Mouse (Mus musculus) urinary bladder, adult 2 months (tissue): ENCODE results near the gene Ell2. TPM values are rescaled to one million over a fixed set of nuclear protein-coding genes. Genes with fewer than 3 reads are reported as not detected.

Experiments used
- DNase-seq: peaks from one replicate; pipeline ENCODE4 v3.0.0; 2022; ENCODE audit warnings: low spot score
- polyA plus RNA-seq: library from polyadenylated mRNA; depleted of rRNA; stranded (reverse); fragments of >200 nt; gene quantifications from 2 replicates; pipeline ENCODE4 v1.2.3, GENCODE M21; 2012

The Ell2 gene
- polyA plus RNA-seq, 1 experiment, result 5.2 TPM

GRCm38 (mm10) chr13:75733594-75734161 is 27.1 kb downstream of the Ell2 start:
- DNase-seq, result no peak

- DNase-seq, result no peak
Measured at GRCm38 (mm10) chr13:75734231-75734630, 27.7 kb downstream of the Ell2 start.

DNA sequence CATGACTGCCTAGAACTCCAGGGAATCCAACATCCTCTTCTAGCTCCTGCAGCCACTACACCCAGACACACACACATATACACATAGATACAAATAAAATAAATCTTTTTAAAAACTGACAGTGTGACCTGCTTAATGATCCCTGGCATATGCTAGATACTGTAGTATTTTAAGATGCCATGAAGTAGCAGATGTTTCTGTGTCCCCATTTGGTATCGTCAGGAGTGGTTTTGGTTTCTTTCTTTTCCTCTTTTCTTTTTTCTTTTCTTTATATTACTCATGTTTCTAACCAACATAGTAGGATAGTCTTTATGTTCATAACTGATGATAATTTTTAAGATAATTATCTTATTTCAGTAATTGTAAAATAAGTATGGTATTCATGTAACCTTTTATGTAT is 29.0 kb downstream of the Ell2 start:
- DNase-seq, result no peak

- DNase-seq, result no peak
Measured at GRCm38 (mm10) chr13:75737991-75738390, 31.4 kb downstream of the Ell2 start.

DNA sequence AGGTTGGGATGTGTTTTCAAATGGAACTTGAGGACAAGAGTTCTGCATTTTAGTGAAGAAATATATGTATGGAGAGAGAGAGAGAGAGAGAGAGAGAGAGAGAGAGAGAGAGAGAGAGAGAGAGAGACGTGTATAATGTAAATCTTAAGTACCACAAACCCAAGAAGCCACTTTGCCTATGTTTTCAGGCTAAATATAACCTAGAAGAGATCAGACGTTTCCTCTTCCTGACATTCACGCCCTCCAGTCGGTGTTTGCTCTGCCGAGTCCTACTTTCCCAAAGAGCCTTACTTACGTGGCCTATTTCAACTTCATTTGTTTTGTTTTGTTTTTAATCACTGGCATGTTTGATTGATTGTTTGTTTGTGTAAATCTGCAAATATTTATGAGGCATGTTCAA is 32.0 kb downstream of the Ell2 start:
- DNase-seq, result no peak

DNA sequence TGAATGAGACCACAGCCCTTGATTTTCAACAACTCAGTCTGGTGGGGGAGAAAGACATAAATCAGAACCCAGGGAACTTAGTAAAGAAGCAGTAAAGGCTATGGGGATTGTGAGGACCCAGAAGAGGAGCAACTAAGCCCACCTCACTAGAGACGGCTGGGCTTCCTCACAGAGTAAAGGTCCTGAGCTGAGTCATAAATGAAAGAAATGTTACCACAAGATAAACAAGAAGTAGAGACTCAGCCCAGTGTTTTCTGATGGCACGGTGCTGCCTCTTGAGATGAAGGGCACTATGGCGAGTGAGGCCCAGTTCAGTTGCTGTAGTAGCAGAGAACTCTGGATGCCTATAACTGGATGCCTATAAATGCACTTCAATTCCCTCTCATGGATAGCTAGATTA is 32.4 kb downstream of the Ell2 start:
- no peak for DNase-seq

DNA sequence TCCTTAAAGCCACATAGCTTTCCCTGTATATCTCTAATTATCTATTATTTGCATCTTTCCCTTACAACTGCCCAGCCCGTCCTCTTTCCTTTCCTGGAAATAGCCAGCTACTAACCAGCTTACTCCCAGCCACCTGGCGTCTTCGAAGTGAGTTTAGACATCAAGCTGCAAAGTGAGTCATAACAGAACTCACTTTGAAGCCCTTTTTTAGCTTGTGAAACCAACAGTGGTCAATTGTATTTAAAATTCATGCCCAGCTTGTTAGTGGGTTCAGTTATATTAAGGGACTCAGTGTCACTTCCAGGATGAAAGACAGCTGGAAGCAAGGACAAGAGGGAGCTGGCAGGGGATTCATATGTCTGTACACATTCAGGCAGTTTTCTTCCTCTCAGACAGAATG is 33.5 kb downstream of the Ell2 start:
- no peak for DNase-seq

GRCm38 (mm10) chr13:75741119-75741518 is 34.6 kb downstream of the Ell2 start:
- no peak for DNase-seq

GRCm38 (mm10) chr13:75741736-75742729 is 35.5 kb downstream of the Ell2 start:
- no peak for DNase-seq

GRCm38 (mm10) chr13:75742970-75743369 is 36.4 kb downstream of the Ell2 start:
- no peak for DNase-seq

DNA sequence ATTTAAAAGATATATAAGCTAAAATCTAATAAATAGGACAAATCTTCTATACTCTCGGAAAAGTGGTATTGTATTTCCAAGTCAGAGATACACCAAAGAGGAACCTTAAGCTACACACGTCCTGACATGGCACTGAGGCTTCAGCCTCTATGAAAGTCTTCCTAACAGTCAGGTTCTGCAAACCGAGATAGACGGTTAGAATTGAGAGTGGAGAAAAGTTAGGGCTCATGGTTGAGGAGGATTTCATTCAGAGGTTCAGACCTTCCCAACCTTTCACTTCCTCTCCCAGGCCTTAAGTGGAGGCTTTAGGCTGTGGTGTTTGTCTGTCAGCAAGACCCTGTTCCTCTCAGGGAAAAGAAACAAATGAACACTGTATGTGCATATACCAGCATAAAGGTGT is 37.5 kb downstream of the Ell2 start:
- no peak for DNase-seq

DNA sequence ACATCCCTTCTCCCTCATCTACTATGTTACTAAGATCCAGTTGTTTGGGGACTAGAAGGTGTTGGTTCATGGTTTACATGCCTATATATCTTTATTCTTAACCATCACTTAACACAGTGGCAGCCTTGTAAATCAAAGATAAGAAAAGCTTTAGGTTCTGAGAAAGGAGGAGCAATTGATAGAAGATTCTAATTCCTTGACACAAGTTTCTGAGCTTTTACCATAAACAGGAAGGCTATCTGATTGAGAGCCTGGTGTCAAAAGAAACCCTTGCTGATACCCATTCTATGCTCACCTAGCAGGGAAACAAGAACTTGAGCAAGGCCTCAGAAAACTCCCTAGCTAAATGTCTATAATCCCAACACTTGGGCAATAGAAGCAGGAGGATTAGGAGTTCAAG is 38.8 kb downstream of the Ell2 start:
- DNase-seq, result no peak

GRCm38 (mm10) chr13:75747265-75747664 is 40.7 kb downstream of the Ell2 start:
- DNase-seq, result no peak

DNA sequence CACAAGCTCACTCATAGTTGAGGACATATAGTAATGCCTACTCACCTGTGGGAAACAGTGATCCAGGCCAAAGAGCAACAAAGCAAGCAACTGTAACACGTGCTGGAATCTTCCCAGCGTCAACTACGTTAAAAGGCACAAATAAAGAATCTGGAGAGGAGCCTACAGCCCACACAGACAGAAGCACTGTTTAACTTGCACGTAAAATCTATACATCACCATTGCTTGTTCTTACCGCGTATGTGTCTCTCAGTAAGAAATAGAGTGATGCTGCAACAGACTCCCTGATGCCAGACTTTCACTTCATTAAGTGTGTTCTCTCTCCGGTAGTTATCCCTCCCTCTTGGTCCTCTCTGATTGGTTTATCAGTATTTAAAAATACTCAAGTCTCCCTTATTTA is 42.1 kb downstream of the Ell2 start:
- DNase-seq, result no peak

DNA sequence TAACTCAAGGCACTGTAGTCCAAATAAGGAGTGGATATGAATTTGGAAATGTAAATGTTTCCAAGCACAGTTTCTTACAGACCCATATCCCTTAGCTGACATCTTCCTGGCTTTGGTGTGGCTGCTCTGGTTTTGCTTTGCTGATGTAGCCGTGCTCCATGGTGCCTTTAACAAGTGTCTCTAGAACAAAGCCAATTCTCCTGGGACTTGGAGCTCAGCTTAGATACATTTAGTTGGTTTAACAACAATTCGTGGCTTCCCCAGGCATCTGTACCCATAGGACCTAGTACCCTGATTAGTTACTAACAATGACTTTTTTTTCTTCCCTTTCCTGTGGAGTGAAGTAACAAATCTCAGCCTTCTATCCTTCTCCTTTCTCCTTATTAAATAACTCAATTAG is 44.2 kb downstream of the Ell2 start:
- no peak for DNase-seq

GRCm38 (mm10) chr13:75752216-75752938 is 45.8 kb downstream of the Ell2 start:
- peak; percentile 74 for DNase-seq

DNA sequence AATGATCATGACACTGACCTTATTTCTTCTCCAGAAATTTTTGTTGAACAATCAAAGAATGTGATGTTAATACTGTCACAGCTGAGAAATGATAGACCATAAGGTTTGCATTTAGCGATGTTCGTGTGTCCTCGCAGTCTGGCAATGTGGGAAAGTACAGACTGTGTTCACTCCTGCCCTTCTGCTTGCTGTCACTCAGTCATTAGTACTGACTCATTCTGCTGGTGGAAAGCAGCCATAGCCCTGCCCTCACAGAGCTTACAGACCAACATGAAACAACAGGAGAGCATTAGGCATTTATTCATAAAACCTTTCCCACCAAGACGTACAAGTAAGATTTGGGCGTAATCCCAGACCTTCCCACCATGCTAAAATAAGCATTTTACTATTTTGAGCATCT is 47.8 kb downstream of the Ell2 start:
- no peak for DNase-seq

GRCm38 (mm10) chr13:75760859-75761548 is 54.4 kb downstream of the Ell2 start:
- DNase-seq, result no peak

GRCm38 (mm10) chr13:75762759-75763158 is 56.2 kb downstream of the Ell2 start:
- no peak for DNase-seq

DNA sequence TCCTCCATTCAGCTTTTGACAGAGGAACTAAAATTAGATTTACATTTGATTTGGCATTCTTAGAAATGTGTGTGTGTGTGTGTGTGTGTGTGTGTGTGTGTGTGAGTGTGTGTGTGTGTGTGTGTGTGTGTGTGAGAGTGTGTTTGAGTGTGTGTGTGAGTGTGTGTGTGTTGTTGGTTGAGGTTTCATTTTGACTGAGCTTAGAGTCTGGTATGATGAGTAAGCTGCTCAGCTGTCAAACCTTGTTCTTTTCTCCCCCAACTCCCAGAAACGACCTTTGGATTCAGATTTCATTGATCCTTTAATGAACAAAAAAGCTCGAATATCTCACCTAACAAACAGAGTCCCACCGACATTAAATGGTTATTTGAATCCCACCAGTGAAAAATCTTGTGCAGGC is 56.7 kb downstream of the Ell2 start:
- no peak for DNase-seq

- DNase-seq, result no peak
Measured at GRCm38 (mm10) chr13:75765742-75766141, 59.2 kb downstream of the Ell2 start.

DNA sequence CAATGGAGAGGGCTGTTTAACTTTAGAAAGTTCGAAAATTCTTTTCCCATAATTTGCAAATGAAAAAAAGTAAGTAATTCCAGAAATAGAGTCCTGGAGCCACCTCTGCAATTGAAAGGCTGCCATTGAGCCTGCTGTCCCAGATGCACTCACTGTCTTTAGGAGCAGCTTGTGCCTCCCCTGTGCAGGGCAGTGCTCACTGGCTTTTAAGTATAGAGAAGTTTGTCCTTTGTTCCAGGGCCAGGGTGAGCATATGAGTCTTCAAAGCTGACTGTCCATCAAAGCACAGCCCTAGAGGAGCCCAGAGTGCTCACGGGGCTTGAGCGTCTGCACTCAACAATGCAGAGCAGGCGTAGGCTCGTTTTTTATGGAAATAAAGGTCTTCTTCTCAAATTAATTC is 59.7 kb downstream of the Ell2 start:
- DNase-seq, result no peak
